Mouse (Mus musculus) bone marrow macrophage, adult 2 months (primary cell): Measurements from ENCODE around the gene Syt13.

Source experiments
- CTCF ChIP-seq: IDR thresholded peaks from 2 replicates; pipeline ENCODE4 v1.5.1; 2012; ENCODE audit warnings: low read depth, mild to moderate bottlenecking, low read length, moderate library complexity
- POLR2A ChIP-seq: IDR thresholded peaks from 2 replicates; pipeline ENCODE4 v1.6.1; 2012; ENCODE audit warnings: mild to moderate bottlenecking, low read depth, low read length, borderline replicate concordance

GRCm38 (mm10) chr2:92874592-92874991 lies 40.3 kb upstream of the Syt13 start:
- TF ChIP-seq CTCF (no peak), POLR2A (no peak)
